9 mouse cellular contexts compared by ENCODE assay signal in genomic region chr11:53627859-53628258, GRCm38 (mm10). TPM values are rescaled to one million over a fixed set of nuclear protein-coding genes. Genes with fewer than 3 reads are reported as not detected.
DNase-seq lines count a peak whose midpoint lies in the region; ATAC-seq and TF ChIP-seq lines count a peak whose summit lies in the region.
"Had no signal": no experiment of that assay in that cellular context is flagged by ENCODE, and none has a peak within 500 bp of the region (broad histone marks: within the 10 kb centered on the region; RNA-seq: fewer than 3 reads in every experiment).

No protein-coding gene starts in this region.

- H3K4me3 ChIP-seq in heart, adult 2 months = no peak overlapping the region
- H3K4me3 ChIP-seq in liver, embryonic 12.5 days = no peak overlapping the region
- H3K4me3 ChIP-seq in neural tube, embryonic 11.5 days (ENCODE audit: low read depth, low read length) = no peak overlapping the region
- H3K4me3 ChIP-seq: heart, embryonic 13.5 days had no signal

- no peaks in the 10 kb centered on the region for H3K36me3 ChIP-seq in heart, adult 2 months (ENCODE audit: control insufficient read depth, insufficient read depth, low read length)
- no peaks in the 10 kb centered on the region for H3K36me3 ChIP-seq in liver, embryonic 12.5 days
- no peaks in the 10 kb centered on the region for H3K36me3 ChIP-seq in neural tube, embryonic 11.5 days (ENCODE audit: control insufficient read depth, insufficient read depth, low read length)
- H3K36me3 ChIP-seq: heart, embryonic 13.5 days had no signal

- no peaks in the 10 kb centered on the region for H3K9me3 ChIP-seq in liver, embryonic 12.5 days (replicated peaks)
- 0 out of 2 replicates have a peak, but pooled peaks cover 3% of the 10 kb centered on the region for H3K9me3 ChIP-seq in neural tube, embryonic 11.5 days (ENCODE audit: control insufficient read depth, low read length)
- H3K9me3 ChIP-seq: heart, embryonic 13.5 days had no signal

- TF ChIP-seq EP300 in heart, adult 2 months (IDR thresholded peaks at IDR 0.05; ENCODE audit: insufficient read depth, low read depth, low read length) = no peak

- no peaks in the 10 kb centered on the region for H3K79me2 ChIP-seq in heart, adult 2 months (replicated peaks; ENCODE audit: control insufficient read depth, insufficient read depth, low read length)

- no peak overlapping the region for H3K9ac ChIP-seq in heart, adult 2 months (ENCODE audit: low read depth, low read length)
- no peak overlapping the region for H3K9ac ChIP-seq in liver, embryonic 12.5 days
- no peak overlapping the region for H3K9ac ChIP-seq in neural tube, embryonic 11.5 days (ENCODE audit: low read length)

- ATAC-seq in liver, embryonic 12.5 days = peak; percentile 70
- ATAC-seq in neural tube, embryonic 11.5 days (ENCODE audit: insufficient read depth, low FRiP score, low TSS enrichment) = 0 out of 2 replicates have a peak, but pooled peaks have one; percentile 27

- no peak for TF ChIP-seq POLR2A in heart, adult 2 months (IDR thresholded peaks at IDR 0.05; ENCODE audit: insufficient read depth, low read depth, low read length)

- DNase-seq in CD4-positive helper T cell, adult 2 months (ENCODE audit: low read depth, low spot score) = peak; percentile 83
- DNase-seq in adrenal gland, adult 2 months = peak; percentile 65
- DNase-seq in embryo, embryonic 11 days = peak; percentile 89
- peak; percentile 50 to 57 for DNase-seq in heart, adult 2 months
- DNase-seq in kidney, postnatal 14 days = peak; percentile 78
- DNase-seq in neural tube, embryonic 11.5 days (ENCODE audit: low spot score) = peak; percentile 80
- peak; percentile 51 for DNase-seq in telencephalon, adult 2 months (ENCODE audit: low read depth, low spot score)

- H3K27me3 ChIP-seq in heart, adult 2 months (ENCODE audit: control insufficient read depth, insufficient read depth, low read length) = no peaks in the 10 kb centered on the region
- no peaks in the 10 kb centered on the region for H3K27me3 ChIP-seq in liver, embryonic 12.5 days (replicated peaks)
- H3K27me3 ChIP-seq in neural tube, embryonic 11.5 days (ENCODE audit: control insufficient read depth, insufficient read depth, low read length) = no peaks in the 10 kb centered on the region

- WGBS in heart, adult 2 months = 27% methylated on average over 1 of the region's 1 CpGs
- WGBS in liver, embryonic 12.5 days (ENCODE audit: insufficient replicate concordance) = 7% methylated on average over 1 of the region's 1 CpGs
- 13% methylated on average over 1 of the region's 1 CpGs for WGBS in neural tube, embryonic 11.5 days

- H3K27ac ChIP-seq in heart, adult 2 months = no peak overlapping the region
- H3K27ac ChIP-seq in liver, embryonic 12.5 days = peak overlapping the region; percentile 68
- no peak overlapping the region for H3K27ac ChIP-seq in neural tube, embryonic 11.5 days (ENCODE audit: low read depth, low read length)
- H3K27ac ChIP-seq: heart, embryonic 13.5 days had no signal

- no peak overlapping the region for H3K4me2 ChIP-seq in liver, embryonic 12.5 days
- no peak overlapping the region for H3K4me2 ChIP-seq in neural tube, embryonic 11.5 days (ENCODE audit: low read depth)
- H3K4me2 ChIP-seq: heart, embryonic 13.5 days had no signal

- H3K4me1 ChIP-seq in heart, adult 2 months (ENCODE audit: control insufficient read depth, insufficient read depth, low read length) = no peaks in the 10 kb centered on the region
- peaks cover 35% of the 10 kb centered on the region for H3K4me1 ChIP-seq in liver, embryonic 12.5 days
- H3K4me1 ChIP-seq in neural tube, embryonic 11.5 days (ENCODE audit: control insufficient read depth, insufficient read depth, low read length) = no peaks in the 10 kb centered on the region

- TF ChIP-seq CTCF in heart, adult 2 months (IDR thresholded peaks at IDR 0.05) = peak; percentile 78

- intact Hi-C loops in heart, adult 2 months (cut with DNase I) = loop anchor here (1.0 kb wide), 1 partner anchor 158 kb away; the partner anchor contains the start of gene Gm9837

RNA-seq across cellular contexts. Expression of gene Il13, which starts 6.6 kb away (rescaled TPM):
- total RNA-seq in adrenal gland, adult 2 months (2021) = not detected
- not detected in 2 replicates for polyA plus RNA-seq in adrenal gland, adult 2 months (2012; rRNA removed)
- not detected for total RNA-seq in heart, adult 2 months (2021)
- polyA plus RNA-seq in heart, adult 2 months (2012; rRNA removed) = not detected in 2 replicates
- not detected in 2 replicates for polyA plus RNA-seq in liver, embryonic 12.5 days (2016; fragmentation: Nextera tagmentation; extraction: Ambion mirVana)
- not detected in 2 replicates for polyA plus RNA-seq in neural tube, embryonic 11.5 days (2014; fragmentation: Nextera tagmentation; extraction: Ambion mirVana)
- polyA plus RNA-seq: heart, embryonic 13.5 days had no signal

RNA-seq across cellular contexts. Expression of gene Il4, which starts 9.4 kb away (rescaled TPM):
- total RNA-seq in adrenal gland, adult 2 months (2021) = not detected
- not detected in 2 replicates for polyA plus RNA-seq in adrenal gland, adult 2 months (2012; rRNA removed)
- not detected for total RNA-seq in heart, adult 2 months (2021)
- polyA plus RNA-seq in heart, adult 2 months (2012; rRNA removed) = 0.27 TPM in 1 of 2 replicates, not detected in the other
- 0.81 TPM in 2 replicates for polyA plus RNA-seq in liver, embryonic 12.5 days (2016; fragmentation: Nextera tagmentation; extraction: Ambion mirVana)
- 2.5 and 4.0 TPM in 2 replicates for polyA plus RNA-seq in neural tube, embryonic 11.5 days (2014; fragmentation: Nextera tagmentation; extraction: Ambion mirVana)
